Mouse (Mus musculus): ENCODE data around the gene Trpm5.
A peak's percentile ranks its signal among the peaks of the same experiment; 100 is the strongest.

Trpm5 gene

GRCm38 (mm10) chr7:143058221-143058697 is 36.2 kb downstream of the Trpm5 start:
- DNase-seq = peak; percentile 62 to 81

- DNase-seq = no peak
Measured at GRCm38 (mm10) chr7:143057667-143058220, 36.7 kb downstream of the Trpm5 start.

GRCm38 (mm10) chr7:143057023-143057422 is 37.4 kb downstream of the Trpm5 start:
- no peak for DNase-seq

- DNase-seq = peak in 1 of 2 experiments; percentile 50
Measured at GRCm38 (mm10) chr7:143055499-143056186, 38.8 kb downstream of the Trpm5 start.

- no peak for DNase-seq
Measured at GRCm38 (mm10) chr7:143055001-143055400, 39.4 kb downstream of the Trpm5 start.

GRCm38 (mm10) chr7:143054612-143054965 is 39.9 kb downstream of the Trpm5 start:
- no peak for DNase-seq

GRCm38 (mm10) chr7:143053961-143054611 is 40.4 kb downstream of the Trpm5 start:
- DNase-seq = no peak

GRCm38 (mm10) chr7:143053008-143053899 is 41.2 kb downstream of the Trpm5 start:
- DNase-seq = peak; percentile 71 to 81

- peak; percentile 91 to 93 for DNase-seq
Measured at GRCm38 (mm10) chr7:143052626-143053007, 41.8 kb downstream of the Trpm5 start, which contains the start of gene Cd81. Gene Cd81 (plus strand): TSS chr7:143052739.

GRCm38 (mm10) chr7:143051316-143051715 is 43.1 kb downstream of the Trpm5 start:
- DNase-seq = peak in 1 of 2 experiments; percentile 57

- DNase-seq = peak; percentile 85 to 86
Measured at GRCm38 (mm10) chr7:143049841-143050816, 44.3 kb downstream of the Trpm5 start.

GRCm38 (mm10) chr7:143049331-143049730 is 45.1 kb downstream of the Trpm5 start:
- no peak for DNase-seq

- no peak for DNase-seq
Measured at GRCm38 (mm10) chr7:143046358-143046757, 48.1 kb downstream of the Trpm5 start.

GRCm38 (mm10) chr7:143044826-143045206 is 49.6 kb downstream of the Trpm5 start:
- no peak for DNase-seq

GRCm38 (mm10) chr7:143044049-143044825 is 50.2 kb downstream of the Trpm5 start:
- DNase-seq = no peak

- DNase-seq = peak in 1 of 2 experiments; percentile 62
Measured at GRCm38 (mm10) chr7:143042897-143043300, 51.5 kb downstream of the Trpm5 start.

GRCm38 (mm10) chr7:143042089-143042488 is 52.4 kb downstream of the Trpm5 start:
- peak; percentile 84 to 91 for DNase-seq

GRCm38 (mm10) chr7:143041138-143041822 is 53.2 kb downstream of the Trpm5 start:
- DNase-seq = no peak

GRCm38 (mm10) chr7:143040561-143040960 is 53.9 kb downstream of the Trpm5 start:
- DNase-seq = no peak

Measured in kidney, postnatal 25 days (tissue).